ENCODE assay signal across 8 mouse cellular contexts in the genomic region with DNA sequence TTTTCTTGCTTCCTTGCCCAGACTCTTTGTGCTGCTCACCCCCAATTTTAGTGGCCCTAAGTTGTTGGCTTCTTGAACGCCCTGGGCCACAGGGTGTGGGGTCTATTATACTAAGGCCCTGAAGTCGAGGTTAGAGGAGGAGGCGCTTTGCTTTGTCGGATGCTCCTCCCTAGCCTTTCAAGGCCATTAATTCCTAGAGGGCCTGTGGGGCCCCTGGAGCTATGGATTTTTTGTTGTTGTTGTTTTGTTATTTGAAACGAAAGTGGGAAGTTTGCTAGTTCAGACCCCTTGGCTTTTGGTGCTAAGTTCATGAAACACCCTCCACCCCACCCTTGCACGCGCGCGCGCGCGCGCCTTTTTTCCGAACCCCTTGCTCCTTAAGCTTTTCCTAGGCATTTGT. TPM values are rescaled to one million over a fixed set of nuclear protein-coding genes. Genes with fewer than 3 reads are reported as not detected.
A peak's percentile ranks its signal among the peaks of the same experiment; 100 is the strongest.
DNase-seq lines count a peak whose midpoint lies in the region; ATAC-seq and TF ChIP-seq lines count a peak whose summit lies in the region.

No protein-coding gene starts in this region.

- peak overlapping the region; percentile 61 for H3K4me3 ChIP-seq in lung, postnatal 0 days (ENCODE audit: low read depth, low read length)

- peak overlapping the region; percentile 91 for H3K27ac ChIP-seq in lung, postnatal 0 days (ENCODE audit: low read length)

- H3K4me1 ChIP-seq in lung, postnatal 0 days (ENCODE audit: insufficient read depth, low read depth, low read length): no peaks in the 10 kb centered on the region

- peak overlapping the region; percentile 55 for H3K4me2 ChIP-seq in lung, postnatal 0 days (replicated peaks; ENCODE audit: low read depth, low read length)

- H3K27me3 ChIP-seq in lung, postnatal 0 days (replicated peaks; ENCODE audit: insufficient read depth, low read length): no peaks in the 10 kb centered on the region

- H3K9ac ChIP-seq in lung, postnatal 0 days (replicated peaks; ENCODE audit: low read depth): peak overlapping the region; percentile 78

- no peak for TF ChIP-seq EP300 in lung, postnatal 0 days (IDR thresholded peaks at IDR 0.05)

- TF ChIP-seq CTCF in lung, postnatal 0 days (IDR thresholded peaks at IDR 0.05): no peak

- 11% methylated on average over 13 of the region's 14 CpGs for WGBS in lung, postnatal 0 days

- no peaks in the 10 kb centered on the region for H3K36me3 ChIP-seq in lung, postnatal 0 days (ENCODE audit: insufficient read depth, low read length)

- DNase-seq in embryo, embryonic 10 days (ENCODE audit: low spot score): peak; percentile 21
- DNase-seq in embryo, embryonic 9.5 days (ENCODE audit: extremely low spot score): no peak
- peak; percentile 31 for DNase-seq in thymus, postnatal 14 days
- no peak for DNase-seq in thymus, adult 18-20 months
- DNase-seq in heart, postnatal 14 days: peak; percentile 5 to 16
- DNase-seq in lung, postnatal 0 days (ENCODE audit: low spot score): peak; percentile 49
- peak; percentile 53 for DNase-seq in thymus, postnatal 4 days
- DNase-seq in right cerebral cortex, postnatal 25 days: no peak

- intact Hi-C loops in heart, postnatal 14 days (cut with DNase I): loop anchor here (5.0 kb wide), 1 partner anchor 57 kb away; no protein-coding TSS in a partner anchor

- peak; percentile 34 for ATAC-seq in lung, postnatal 0 days

- no peaks in the 10 kb centered on the region for H3K9me3 ChIP-seq in lung, postnatal 0 days (ENCODE audit: low read length)

RNA-seq across cellular contexts. Expression of gene Nono, which starts 0.9 kb away (rescaled TPM):
- 100 to 1,000 TPM in 1 of 2 experiments, 10 to 100 TPM in 1; 80.4 to 108 TPM for total RNA-seq in heart, postnatal 14 days (2021)
- polyA plus RNA-seq in lung, postnatal 0 days (2015; fragmentation: Nextera tagmentation; extraction: Ambion mirVana): 117 and 131 TPM in 2 replicates

RNA-seq across cellular contexts. Expression of gene Zmym3, which starts 9.3 kb away (rescaled TPM):
- 10 to 100 TPM; 18.5 to 19.0 TPM for total RNA-seq in heart, postnatal 14 days (2021)
- 12.7 and 14.3 TPM in 2 replicates for polyA plus RNA-seq in lung, postnatal 0 days (2015; fragmentation: Nextera tagmentation; extraction: Ambion mirVana)

RNA-seq across cellular contexts. Expression of gene Itgb1bp2, which starts 18.9 kb away (rescaled TPM):
- total RNA-seq in heart, postnatal 14 days (2021): 100 to 1,000 TPM; 204 to 235 TPM
- polyA plus RNA-seq in lung, postnatal 0 days (2015; fragmentation: Nextera tagmentation; extraction: Ambion mirVana): 2.3 and 3.0 TPM in 2 replicates

RNA-seq across cellular contexts. Expression of gene Gjb1, which starts 53.8 kb away (rescaled TPM):
- total RNA-seq in heart, postnatal 14 days (2021): not detected
- polyA plus RNA-seq in lung, postnatal 0 days (2015; fragmentation: Nextera tagmentation; extraction: Ambion mirVana): 1.6 and 2.0 TPM in 2 replicates

Comparison
In these comparisons a context has a peak if more than half of its experiments do, and no peak if none do; other contexts are left out.
1. DNase-seq: peak in embryo, embryonic 10 days (single experiment), thymus, postnatal 14 days (single experiment), heart, postnatal 14 days (2 of 2), lung, postnatal 0 days (single experiment) and thymus, postnatal 4 days (single experiment); none in embryo, embryonic 9.5 days (single experiment), thymus, adult 18-20 months (0 of 2) and right cerebral cortex, postnatal 25 days (single experiment).